Mouse (Mus musculus): ENCODE results near the gene 1190005I06Rik.

1190005I06Rik gene

DNA sequence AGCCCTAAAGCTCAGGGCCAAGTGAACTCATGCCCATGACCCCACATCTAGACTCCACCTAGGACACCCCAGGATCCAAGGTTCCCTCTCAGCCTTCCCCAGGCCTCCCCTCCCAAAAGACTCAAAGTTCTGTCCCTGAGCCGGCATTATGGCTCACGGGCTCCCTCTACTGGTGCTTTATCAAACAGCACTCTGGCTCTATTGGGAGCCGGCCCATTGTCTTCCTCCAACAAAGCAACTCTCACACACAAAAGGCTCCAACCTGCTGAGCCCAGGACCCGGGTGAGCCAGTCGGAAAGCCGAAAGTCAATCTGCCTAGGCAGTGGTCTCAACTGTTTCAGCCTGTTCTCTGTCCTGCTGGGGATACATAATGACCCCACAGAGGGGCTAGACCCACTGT is 29.3 kb downstream of the 1190005I06Rik start:
- peak; percentile 79 for DNase-seq

DNA sequence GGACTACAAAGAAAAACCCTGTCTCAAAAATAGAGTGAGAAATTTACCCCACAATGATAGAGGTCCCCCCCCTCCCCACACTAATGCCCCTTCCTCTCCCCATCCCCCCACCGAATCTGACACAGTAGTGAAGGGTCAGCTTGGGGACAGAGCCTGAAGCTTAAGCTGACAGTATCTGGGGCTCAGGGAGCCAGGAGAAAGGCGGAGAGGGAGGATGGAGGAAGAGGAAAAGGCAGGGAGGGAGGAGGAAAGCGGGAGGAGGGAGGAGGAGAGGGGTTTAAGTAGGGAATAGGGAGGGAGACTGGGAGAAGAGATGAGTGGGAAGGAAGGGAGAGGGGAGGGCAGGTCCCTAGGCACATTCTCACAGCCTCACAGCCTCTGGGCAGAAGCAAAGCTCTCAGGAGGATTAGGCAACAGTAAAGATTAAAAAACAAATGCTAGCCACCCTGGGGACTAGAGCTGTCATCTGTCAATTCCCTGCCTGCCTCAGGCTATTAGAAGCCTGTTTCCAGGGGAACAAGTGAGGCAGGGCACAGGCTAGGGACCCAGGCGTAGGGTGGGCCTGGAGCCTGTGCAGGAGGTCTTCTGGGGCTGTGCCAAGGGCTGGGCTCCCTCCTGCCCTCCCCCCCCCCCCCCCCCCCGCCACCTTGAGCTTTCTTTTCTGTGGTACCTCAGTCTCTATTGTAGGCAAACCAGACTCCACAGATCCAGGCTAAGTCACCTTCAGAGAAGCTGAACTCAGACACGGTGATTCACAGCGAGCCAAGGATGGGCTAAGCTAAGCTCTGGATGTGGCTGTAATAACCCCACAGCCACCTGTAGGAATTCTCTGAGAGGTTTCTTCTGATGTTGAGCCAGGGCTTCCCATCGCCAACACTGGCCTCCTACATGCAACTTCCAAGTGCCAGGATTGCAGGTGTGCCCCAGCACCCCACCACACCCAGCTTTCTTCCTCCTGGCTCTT is 30.5 kb downstream of the 1190005I06Rik start:
- DNase-seq = no peak

DNA sequence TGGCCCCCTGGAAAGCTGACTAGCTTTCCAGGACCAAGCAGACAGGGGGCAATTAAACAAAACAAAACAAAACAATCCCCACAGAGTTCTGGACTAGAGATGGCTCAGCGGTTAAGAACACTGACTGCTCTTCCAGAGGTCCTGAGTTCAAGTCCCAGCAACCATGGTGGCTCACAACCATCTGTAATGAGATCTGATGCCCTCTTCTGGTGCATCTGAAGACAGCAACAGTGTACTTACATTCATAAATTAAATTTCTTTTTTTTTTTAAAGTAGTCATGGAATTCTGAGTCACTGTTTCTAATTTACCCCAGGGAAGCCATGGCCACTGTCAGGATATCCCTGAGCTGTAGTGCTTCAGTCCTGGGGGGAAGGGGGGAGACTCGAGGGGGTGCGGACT is 32.9 kb downstream of the 1190005I06Rik start:
- DNase-seq = no peak

DNA sequence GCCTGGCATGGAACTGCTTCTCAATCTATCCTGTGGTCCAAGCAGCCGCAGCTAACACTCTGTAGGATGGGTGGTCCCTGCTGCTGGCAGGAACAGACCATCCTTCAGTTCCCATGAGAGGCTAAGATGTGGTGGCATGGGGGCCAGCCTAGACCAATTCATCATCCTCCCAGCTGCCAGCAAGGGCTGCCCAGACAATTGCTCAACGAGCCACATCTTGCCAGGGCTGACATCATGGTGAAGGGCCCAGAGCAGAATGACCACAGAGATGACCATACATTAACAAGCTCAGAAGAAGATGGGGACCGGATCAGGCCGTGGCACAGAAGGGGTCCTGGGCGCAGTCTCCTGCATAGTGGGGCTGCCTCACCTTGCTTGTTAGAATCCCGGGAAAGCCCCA is 36.6 kb downstream of the 1190005I06Rik start:
- no peak for DNase-seq

DNA sequence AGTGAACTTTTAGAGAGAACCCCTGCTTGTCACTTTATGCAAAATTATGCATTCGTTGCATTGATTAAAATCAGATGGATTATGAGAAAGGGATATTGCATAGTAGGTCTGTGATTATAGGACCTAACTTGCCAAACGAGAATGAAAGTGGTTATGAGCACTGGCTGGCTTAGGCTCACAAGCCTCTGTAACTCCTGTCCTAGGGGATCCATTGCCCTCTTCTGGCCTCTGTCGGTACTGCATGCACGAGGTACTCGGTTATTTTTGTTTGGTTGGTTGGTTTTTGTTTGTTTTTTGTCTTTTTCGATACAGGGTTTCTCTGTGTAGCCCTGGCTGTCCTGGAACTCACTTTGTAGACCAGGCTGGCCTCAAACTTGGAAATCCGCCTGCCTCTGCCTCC is 39.5 kb downstream of the 1190005I06Rik start:
- peak; percentile 88 for DNase-seq

DNA sequence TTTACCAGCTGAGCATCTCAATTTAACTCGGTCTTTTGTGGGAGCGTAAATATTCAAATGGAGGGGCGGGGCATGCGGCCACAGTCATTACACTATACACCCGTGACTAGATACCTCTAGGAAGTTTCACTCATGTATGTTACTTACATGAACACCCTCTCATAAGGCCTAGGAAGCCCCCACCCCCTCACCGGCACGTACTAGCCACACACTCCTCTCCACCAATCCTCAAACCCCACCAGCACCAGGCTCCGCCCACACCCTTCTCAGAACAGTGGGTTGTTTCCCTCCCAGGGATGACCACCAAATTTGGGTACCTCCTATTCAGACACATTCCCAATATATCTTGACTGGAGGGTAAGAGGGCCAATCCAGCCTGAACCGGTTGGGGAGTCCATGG is 40.0 kb downstream of the 1190005I06Rik start:
- DNase-seq = no peak

DNA sequence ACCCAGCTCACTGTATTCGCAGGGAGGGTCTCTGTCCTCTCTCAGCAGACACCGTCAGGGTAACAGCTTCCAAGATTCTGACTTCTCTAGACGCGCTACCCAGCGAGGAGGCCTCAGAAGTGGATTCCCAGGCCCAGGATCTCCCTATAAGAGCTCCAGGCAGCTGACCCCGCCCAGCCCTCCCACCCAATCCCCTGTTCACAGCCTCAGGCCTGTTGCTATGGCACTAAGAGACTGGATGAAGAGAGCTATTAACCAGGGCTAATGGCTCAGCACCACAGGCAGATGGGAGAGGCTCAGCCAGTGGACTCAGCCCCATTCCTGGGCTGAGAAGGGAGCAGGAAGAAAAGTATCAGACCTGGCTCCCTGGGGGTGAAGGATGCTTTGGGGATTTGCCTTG is 44.8 kb downstream of the 1190005I06Rik start:
- no peak for DNase-seq

DNA sequence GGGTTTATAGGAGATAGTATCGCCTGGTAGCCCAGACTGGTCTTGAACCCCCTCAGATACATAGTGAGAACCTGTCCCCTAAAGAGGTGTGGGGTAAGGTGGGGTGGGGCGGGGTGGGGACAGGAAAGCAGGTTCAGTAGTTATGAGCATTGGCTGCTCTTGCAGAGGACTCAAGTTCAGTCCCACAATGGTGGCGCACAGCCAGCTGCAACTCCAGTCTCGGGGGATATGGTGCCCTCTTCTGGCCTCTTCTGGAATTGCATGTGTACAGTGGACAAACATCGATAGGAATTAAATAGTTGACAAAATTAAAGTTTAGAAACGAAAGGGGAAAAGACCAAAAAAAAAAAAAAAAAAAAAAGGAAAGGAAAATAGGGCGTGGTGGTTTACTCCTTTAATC is 47.9 kb downstream of the 1190005I06Rik start:
- peak; percentile 91 for DNase-seq

DNA sequence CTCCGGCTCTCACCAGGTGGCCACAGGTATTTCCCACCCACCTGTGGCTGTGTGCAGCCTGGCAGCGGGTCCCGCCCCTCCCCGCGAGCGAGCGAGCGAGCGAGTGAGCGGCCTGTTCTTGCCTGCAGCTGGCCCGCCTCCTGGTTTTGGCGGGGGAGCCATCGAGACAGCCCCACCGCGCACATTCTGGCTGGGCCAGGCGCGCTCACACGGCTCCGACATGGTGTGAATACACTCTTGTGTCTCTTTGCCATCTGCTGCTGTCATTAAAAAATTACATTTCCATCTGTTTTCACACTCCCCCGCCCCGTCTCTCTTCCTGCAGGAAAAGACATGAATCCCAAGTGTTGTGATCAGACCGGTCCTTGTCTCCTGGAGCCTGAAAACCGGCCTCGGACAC is 48.9 kb downstream of the 1190005I06Rik start:
- DNase-seq = no peak

DNA sequence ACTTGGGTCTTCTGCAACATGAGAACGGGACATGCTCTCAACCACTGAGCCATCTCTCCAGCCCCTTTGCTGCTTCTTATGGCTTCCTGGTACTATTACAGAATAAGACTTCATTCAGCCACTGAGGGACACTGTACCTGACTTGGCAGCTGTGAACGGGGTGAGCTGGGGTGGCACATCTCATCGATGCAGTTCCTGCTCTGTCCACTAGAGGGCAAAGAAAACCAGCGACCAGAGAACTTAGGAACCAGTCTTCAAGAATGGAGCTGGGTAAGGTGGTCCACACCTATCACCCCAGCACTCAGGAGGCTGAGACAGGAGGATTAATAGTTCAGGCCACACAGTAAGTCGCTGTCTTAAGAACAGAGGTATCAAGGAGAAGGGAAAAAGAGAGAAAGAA is 51.5 kb downstream of the 1190005I06Rik start:
- peak; percentile 72 for DNase-seq

DNA sequence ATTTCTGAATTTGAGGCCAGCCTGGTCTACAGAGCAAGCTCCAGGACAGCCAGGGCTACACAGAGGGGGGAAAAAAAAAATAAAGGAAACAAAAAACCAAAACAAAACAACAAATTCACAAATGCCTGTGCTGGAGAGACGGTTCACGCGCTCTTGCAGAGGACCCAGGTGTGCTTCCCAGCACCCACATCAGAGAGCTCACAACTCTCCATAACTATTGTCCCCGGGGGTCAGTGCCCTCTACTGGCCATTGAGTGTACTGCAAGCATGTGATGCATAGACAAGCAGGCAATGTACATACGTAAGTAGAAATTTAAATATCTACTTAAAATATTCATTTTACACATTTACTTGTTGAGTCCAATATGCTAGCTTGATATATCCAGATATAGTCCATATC is 52.9 kb downstream of the 1190005I06Rik start:
- no peak for DNase-seq

DNA sequence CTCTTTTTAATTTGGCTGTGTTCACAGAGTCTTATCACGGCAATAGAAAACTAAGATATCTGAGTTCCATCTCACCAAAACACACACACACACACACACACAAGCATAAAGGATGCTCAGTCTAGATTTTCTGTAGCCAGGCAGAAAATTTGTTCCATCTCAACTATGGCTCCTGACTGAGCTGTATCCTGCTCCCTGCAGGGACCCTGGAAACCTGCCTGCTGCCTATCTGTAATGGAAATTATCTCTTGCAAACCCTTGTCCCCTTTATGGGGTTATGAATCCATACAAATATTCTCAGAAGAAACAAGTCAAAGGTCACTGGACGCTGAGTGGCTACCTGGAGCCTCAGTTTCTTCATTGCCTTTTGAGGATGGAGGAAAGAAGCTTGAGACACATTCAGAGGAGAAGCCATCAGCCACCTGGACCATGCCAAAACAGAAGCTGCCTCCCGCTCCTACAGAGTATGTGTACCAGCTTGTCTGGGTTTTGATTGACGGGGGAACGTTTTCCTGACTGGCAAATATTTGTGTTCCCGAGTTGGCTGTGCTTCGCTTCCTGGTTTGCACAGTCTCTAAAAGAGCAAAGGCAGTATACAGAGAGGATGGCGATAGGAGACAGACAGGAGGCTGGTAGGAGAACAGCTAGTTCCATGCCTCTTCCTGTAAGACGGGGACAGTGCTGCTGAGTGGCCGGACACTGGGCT is 55.7 kb downstream of the 1190005I06Rik start:
- no peak for DNase-seq

DNA sequence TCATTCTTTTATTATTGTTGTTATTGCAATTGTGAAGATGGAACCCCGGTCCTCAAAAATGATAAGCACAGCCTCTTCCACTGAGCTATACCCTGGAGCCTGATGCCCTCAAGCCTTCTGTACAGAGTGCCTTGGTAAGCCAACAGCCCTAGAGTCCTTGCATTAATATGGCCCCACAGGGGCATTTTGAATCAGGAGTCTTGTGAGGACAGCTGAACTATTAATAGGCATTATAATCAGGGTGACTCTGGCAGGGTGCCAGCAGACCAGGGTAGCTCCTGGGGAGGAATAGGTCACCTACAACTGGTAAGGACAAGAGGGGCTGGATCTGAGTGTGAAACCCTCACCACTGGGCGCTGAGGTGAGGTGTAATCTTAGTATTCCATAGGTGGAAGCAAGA is 57.5 kb downstream of the 1190005I06Rik start:
- DNase-seq = no peak

DNA sequence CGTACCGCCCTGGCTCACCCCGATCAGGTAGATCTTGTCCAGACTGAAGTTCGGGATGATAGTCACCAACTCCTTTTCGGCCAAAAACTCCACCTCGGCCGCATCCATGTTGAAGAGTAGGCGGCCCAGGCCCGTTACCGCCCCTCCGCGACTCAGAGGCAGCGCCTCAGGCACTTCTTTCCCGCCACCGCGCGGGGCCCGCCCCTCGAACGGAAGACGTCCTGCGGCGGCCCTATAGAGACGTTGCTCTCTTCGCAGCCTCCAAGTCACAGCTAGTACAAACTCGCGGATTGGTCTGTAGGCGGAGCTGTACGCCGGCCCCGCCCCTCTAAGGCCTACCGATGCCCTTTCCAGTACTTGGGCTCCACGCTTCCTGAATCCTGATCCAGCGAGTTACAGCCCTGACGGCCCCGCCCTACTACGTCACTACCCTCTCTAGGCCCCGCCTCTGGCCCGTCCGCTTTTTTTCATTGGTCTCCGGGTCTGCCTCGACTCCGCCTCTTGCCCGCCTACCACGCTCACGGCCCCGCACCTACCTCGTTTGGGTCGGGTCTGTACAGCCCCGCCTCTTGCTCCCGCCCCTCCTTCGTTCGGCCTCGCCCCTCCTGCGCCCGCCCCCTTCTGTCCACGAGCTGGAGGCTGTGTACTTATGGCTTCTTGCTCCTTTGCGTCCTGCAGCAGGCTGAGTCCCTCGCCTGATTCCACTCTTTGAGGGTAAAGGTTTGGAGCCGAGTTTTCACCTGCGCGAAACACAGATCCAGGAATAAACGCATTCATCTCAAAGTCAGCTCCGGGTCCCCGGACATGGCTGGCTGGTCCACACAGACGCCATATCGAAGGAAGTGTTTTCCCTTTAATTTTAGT is 58.3 kb downstream of the 1190005I06Rik start, which contains the start of gene Gins2:
Gins2 (minus strand) TSS at position 397 of the 864 bp plus-strand sequence.
- DNase-seq = peak; percentile 99

DNA sequence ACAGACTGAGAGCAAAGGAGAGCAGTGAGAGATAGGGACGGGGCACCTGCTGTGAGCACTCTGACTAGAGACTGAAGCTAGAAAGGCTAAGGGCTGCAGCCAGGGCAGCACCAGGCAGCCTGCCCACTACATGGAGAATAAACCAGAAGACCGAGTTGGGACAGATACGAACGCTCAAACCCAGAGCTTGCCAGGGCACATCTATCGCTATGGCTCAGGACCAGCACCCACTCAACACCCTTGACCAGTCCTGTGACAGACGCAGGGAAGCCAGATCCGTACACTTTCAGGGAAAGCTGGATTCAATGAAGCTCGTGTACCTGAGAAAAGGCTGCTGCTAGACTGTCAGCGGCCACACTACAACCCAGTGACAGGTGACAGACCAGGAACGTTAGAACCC is 61.9 kb downstream of the 1190005I06Rik start:
- DNase-seq = no peak

DNA sequence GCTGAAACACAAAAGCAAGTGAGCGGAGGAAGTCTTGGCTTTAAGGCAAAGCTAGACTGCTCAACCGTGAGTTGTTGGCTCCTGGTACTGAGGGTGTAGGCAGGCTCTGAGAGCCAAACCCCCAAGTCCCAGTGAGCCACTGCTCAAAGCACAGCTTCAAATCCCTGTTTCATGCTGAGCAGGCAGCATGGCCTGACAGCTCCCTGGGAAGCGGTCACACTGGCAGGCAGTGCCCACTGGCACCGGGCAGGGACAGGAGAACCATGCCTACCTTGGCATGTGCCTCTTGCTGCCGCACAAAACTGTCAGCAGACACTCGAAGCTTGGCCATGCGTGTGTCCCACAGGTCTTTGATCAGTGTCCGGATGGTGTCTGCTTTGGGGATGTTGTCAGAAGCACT is 65.6 kb downstream of the 1190005I06Rik start:
- DNase-seq = no peak

DNA sequence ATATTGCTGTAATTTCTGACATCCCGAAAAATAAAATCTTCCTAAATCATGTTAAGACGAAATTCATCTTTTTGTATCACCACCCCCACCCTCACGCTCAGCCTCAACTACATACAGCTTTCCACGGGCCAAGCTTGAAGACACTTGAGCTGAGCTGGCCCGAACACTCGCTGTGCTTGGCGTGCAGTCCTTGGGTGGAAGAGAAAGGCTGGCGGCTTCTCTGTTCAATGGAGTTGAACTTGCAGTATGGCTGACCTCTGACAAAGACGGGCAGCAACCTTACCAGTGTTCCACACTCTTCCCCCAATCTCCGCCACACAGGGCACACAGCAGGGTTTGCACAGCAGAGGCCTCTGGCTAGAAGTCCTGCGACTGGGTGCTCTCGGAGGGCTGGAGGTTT is 66.1 kb downstream of the 1190005I06Rik start:
- no peak for DNase-seq

DNA sequence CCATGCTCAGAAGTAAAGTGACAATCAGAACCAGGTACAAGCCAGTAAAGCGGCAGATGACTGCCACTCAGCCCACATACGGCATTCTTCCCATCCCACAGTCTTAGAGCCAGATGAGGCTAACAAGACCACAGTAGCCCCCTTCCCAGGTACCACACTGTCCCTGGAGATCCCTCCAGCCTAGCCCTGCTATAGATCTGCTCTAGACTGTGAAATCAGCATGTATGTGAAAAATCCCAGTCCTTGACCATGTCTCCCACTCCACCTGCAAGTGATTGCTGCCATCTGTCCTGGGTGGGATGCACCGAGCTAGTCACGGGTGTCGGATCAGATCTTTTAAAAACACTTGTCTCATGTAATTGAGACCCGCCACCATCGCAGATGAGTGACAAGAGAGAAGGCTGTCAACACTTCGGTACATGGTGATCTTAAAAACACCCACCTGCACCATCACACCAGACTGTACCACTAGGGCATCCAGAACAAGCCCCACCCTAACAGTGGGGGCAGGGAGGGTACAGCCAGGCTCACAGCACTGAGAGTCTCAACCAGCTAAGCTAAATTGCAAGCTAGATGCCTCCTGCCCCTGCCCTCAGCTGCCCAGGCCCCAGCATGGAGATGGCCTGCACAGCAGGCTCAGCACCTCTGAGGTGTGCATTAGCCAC is 67.0 kb downstream of the 1190005I06Rik start:
- no peak for DNase-seq

DNA sequence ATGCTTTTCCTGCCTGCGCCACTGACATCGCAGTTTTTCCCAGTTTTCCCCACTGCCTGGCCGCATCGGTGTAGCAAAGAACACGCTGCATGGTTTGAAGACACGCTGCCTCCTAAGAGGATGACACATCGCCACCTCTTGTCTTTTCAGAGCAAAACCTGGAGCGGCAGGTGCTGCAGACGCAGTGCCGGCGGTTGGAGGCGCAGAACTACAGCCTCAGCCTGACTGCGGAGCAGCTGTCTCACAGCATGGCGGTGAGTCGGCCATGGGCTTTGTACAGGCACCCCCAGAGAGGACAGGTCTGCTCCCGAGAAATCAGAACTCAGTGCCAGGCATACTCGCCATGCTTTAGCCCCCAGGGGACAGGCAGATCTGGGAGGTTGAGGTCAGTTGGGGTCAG is 69.6 kb downstream of the 1190005I06Rik start:
- no peak for DNase-seq

DNA sequence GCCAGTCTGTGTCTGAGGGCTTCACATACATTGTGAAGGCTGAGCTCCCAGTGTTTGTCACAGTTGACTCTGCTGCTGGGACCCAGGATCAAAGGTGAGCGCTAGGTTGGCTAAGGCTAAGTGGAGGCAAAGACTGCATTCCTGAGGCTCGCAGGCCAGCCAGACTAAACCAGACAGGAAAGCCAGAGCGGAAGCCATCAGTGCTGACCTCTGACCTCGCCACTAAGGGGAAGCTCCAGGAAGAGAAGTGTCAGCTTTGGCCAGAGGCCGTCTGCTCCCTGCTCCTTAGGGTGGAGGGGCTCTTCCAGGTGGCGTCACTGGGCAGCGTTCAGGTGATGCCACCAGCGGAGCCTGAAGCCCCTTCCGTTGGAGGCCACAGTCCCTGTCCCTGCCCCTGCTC is 71.6 kb downstream of the 1190005I06Rik start:
- no peak for DNase-seq

DNA sequence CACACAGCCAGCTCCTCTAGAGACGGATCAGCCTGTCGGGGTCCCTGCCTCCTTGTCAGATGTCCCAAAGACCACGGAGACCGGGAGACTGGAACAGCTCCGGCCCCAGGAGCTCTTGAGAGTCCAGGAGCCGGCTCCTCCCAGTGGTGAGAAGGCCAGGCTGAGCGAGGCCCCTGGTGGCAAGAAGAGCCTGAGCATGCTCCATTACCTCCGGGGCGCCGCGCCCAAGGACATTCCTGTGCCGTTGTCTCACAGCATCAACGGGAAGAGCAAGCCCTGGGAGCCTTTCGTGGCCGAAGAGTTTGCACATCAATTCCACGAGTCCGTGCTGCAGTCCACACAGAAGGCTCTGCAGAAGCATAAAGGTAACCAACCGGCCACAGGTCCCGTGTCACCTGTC is 72.5 kb downstream of the 1190005I06Rik start:
- no peak for DNase-seq

DNA sequence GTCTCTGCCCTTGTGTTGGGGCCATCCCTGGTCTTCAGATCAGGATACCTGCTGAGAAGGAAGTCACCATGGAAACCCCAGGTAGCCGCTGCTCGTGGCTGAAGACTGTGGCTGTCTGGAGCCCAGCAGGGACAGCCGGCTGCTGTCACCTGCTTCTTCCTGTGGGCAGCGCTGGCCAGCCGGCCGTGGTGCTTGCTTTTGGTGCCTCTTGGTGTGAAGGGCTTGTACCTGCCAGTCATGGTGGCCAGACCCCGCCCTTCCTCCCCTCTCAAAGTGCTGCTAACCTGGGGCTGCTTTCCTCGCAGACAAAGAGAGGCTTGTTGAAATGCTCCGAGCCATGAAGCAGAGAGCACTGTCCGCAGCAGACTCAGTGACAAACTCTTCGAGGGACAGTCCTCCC is 73.6 kb downstream of the 1190005I06Rik start:
- DNase-seq = no peak

DNA sequence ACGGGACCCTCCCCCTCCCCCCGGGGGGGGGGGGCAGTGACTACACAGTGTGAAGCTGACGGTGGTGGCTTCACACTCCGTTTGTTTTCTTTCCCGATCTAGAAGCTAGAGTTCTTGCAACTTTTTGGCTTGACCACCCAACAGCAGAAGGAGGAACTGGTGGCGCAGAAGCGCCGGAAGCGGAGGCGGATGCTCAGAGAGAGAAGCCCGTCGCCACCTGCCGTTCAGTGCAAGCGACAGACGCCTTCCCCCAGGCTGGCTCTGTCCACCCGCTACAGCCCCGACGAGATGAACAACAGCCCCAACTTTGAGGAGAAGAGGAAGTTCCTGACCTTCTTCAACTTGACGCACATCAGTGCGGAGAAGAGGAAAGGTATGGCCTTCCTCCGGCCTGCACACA is 74.9 kb downstream of the 1190005I06Rik start:
- peak; percentile 38 for DNase-seq

Data from lung, postnatal 14 days (tissue).